Mouse (Mus musculus): ENCODE measurements around the gene Ankrd34a.

GRCm38 (mm10) chr3:96583386-96583785 is 13.1 kb upstream of the Ankrd34a start:
- TF ChIP-seq CTCF (IDR thresholded peaks at IDR 0.05; ENCODE audit: control insufficient read depth, insufficient read depth, insufficient read length) (no peak), MAX (IDR thresholded peaks at IDR 0.05) (no peak), USF1 (IDR thresholded peaks at IDR 0.05; ENCODE audit: low read depth) (no peak), FOSL1 (IDR thresholded peaks at IDR 0.05; ENCODE audit: insufficient read depth, low read length, poor library complexity, severe bottlenecking) (no peak), MYOD1 (IDR thresholded peaks at IDR 0.05; ENCODE audit: control insufficient read depth, insufficient read length, low read depth) (no peak), CEBPB (IDR thresholded peaks at IDR 0.05; ENCODE audit: low read depth) (no peak)

Data from C2C12 (cell line).